Mouse (Mus musculus): ENCODE data around the gene Tmem120b. TPM values are rescaled to one million over a fixed set of nuclear protein-coding genes. Genes with fewer than 3 reads are reported as not detected.

Tmem120b gene
- polyA plus RNA-seq, 1 experiment from 2014 or later = 25.8 TPM

DNA sequence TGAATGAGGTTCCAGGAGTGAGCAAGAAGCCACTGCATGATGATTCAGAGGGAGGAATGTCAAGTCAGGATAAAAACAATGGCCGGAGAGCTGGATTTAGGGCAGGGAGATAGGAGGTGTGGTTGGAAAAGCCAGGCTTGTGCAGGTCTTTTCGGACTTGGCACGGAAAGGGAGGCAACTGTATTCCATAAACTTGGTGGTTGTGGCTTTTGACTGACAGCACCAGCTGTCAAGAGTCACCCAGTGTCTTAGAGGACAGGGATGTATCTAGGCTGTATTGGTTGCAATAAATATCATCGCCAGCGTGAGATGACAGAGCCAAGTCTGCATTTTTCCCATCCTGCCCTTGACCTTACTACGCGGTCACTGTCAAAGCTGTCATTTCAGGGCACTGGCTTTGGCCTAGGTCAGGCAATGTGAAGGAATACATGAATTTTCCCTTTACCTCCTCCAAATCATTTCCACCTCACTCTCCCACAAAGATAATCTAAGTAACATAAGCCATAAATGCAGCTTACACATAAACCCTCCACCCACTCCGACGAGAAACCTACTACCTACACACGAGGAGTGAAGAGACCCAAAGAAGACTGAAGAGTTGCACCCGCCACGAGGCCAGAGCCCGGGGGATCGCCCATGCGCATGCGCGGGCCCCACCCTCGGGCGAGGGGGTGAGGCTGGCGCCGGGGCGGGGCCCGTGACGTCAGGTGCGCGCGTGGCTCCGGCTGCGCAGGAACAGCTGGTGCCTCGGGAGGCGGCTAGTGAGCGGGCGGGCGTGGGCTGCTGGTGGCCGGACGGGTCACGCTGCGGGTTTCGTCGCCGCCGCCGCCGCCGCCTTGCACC is 7.6 kb downstream of the Tmem120b start:
- peaks cover 18% of the 10 kb centered on the region for H3K36me3 ChIP-seq (replicated peaks)
- H3K9me3 ChIP-seq (replicated peaks) = no peaks in the 10 kb centered on the region
- H3K27me3 ChIP-seq = no peaks in the 10 kb centered on the region
- peak overlapping the region; percentile 85 for H3K4me3 ChIP-seq (replicated peaks)
- peak overlapping the region; percentile 88 for H3K4me2 ChIP-seq
- ATAC-seq (ENCODE audit: insufficient read depth) = peak; percentile 86
- WGBS (ENCODE audit: insufficient replicate concordance) = 6% methylated on average over 45 of the region's 45 CpGs
- peak overlapping the region; percentile 93 for H3K27ac ChIP-seq (replicated peaks)
- peaks cover 50% of the 10 kb centered on the region for H3K4me1 ChIP-seq (replicated peaks)
- H3K9ac ChIP-seq = peak overlapping the region; percentile 87

DNA sequence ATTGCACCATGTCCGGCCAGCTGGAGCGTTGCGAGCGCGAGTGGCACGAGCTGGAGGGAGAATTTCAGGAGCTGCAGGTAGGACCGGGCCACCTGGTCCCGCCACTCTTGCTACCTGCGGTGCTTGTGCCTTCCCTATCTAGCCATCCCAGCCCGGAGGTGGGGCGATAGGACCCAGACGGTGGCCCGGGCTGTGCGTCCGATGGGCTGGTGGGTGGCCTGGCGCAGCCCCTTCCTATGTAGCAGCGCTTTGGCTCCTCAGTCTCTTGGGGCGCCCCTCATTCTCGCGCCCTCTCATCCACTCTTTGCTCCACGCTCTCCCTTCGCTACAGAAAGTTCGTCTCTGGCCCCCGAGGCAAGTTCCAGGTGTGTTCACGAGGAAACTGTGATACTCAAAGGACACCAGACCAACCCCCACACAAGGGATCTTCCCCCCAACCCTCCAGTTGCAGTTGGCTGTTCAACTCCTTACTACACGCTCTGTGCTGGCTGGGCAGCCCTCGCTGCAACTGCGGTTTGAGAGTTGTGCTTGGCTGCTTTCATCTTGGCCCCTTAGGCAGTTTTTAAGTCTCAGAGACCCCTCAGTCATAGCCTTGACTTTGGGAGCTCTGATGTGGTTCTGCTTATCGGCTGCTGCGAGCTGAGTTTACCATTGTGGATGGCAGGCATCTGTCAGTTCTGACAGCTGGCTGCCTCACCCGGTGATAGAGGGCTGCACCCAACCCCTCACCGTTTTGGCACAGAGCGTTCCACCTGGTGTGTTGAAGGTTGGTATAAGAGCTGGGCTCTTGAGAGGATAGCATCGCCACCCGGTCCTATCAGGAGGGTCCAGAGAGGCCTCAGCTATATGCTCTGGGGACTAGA is 8.4 kb downstream of the Tmem120b start:
- peak overlapping the region; percentile 93 for H3K27ac ChIP-seq (replicated peaks)

DNA sequence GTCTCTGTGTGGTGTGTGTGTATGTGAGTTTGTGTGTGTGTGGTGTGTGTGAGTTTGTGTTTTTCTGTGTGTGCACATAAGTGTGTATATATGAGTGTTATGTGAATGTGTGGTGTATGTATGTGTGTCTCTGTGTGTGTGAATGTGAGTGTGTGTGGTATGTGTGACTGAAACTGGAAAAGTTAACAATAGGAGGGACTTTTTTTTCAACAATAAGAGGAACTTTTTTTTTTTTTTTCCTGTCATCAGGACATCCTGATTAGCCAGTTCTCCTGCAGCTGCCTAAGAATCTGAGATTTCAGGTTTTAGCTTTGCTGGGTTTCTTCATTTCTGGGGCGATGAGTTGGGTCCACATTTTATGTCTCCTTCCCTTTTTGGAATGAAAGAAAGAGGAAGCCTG is 11.4 kb downstream of the Tmem120b start:
- H3K9me3 ChIP-seq (replicated peaks) = no peaks in the 10 kb centered on the region
- 29% methylated on average over 1 of the region's 1 CpGs for WGBS (ENCODE audit: insufficient replicate concordance)
- H3K27ac ChIP-seq (replicated peaks) = no peak overlapping the region
- peaks cover 24% of the 10 kb centered on the region for H3K36me3 ChIP-seq (replicated peaks)
- no peak overlapping the region for H3K9ac ChIP-seq
- ATAC-seq (ENCODE audit: insufficient read depth) = no peak
- no peak overlapping the region for H3K4me3 ChIP-seq (replicated peaks)
- H3K4me1 ChIP-seq (replicated peaks) = peaks cover 77% of the 10 kb centered on the region
- H3K4me2 ChIP-seq = peak overlapping the region; percentile 64; the same call in 1 of the 2 replicates
- H3K27me3 ChIP-seq = no peaks in the 10 kb centered on the region

More for the DNA sequence above, 8.4 kb downstream of the Tmem120b start:
- under 1% methylated on average over 35 of the region's 35 CpGs for WGBS (ENCODE audit: insufficient replicate concordance)
- ATAC-seq (ENCODE audit: insufficient read depth) = peak; percentile 76
- peak overlapping the region; percentile 88 for H3K4me2 ChIP-seq
- peaks cover 24% of the 10 kb centered on the region for H3K36me3 ChIP-seq (replicated peaks)
- H3K27me3 ChIP-seq = no peaks in the 10 kb centered on the region
- H3K4me3 ChIP-seq (replicated peaks) = peak overlapping the region; percentile 85
- no peaks in the 10 kb centered on the region for H3K9me3 ChIP-seq (replicated peaks)
- peaks cover 53% of the 10 kb centered on the region for H3K4me1 ChIP-seq (replicated peaks)
- H3K9ac ChIP-seq = peak overlapping the region; percentile 87

DNA sequence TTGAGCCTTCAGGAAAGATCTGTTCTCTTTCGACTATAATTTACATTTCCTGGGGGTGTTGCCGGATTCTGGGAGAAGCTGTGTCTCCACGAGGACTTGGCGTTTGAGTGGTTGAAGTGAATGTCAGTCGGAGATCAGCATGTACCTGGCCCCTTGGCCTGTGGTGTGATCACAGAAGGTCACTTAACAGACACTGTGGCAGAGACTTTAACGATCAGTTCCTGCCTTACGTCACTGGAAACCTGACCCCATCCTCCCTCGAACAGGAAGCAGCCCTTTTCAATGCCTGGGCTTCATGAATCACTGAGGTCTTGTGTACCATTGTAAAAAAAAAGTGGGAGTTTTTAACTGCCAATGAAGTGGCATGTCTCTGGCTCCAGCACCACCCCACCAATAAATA is 11.8 kb downstream of the Tmem120b start:
- H3K4me1 ChIP-seq (replicated peaks) = peaks cover 77% of the 10 kb centered on the region

DNA sequence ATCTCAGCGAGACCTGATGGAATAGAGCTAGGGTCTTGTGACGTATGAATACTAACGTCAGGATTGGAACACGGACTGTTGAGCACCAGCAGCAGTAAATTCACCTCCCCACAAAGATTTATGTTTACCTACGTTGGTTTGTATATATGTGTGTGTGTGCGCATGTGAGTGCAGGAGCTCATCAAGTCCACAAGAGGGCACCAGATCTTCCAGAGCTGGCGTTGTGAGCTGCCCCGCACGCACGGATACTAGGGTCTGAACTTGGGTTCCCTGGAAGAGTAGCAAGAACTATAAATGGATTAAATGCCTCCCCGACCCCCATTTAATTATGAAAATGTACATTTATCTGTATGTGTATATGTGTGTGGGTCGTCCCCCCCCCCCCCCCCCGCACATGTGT is 12.3 kb downstream of the Tmem120b start:
- WGBS (ENCODE audit: insufficient replicate concordance) = 92% methylated on average over 12 of the region's 13 CpGs
- no peak overlapping the region for H3K4me3 ChIP-seq (replicated peaks)
- no peak overlapping the region for H3K27ac ChIP-seq (replicated peaks)
- H3K9ac ChIP-seq = no peak overlapping the region
- no peak overlapping the region for H3K4me2 ChIP-seq
- no peaks in the 10 kb centered on the region for H3K27me3 ChIP-seq
- peaks cover 24% of the 10 kb centered on the region for H3K36me3 ChIP-seq (replicated peaks)
- no peaks in the 10 kb centered on the region for H3K9me3 ChIP-seq (replicated peaks)
- no peak for ATAC-seq (ENCODE audit: insufficient read depth)
- H3K4me1 ChIP-seq (replicated peaks) = peaks cover 73% of the 10 kb centered on the region

More for the DNA sequence above, 11.8 kb downstream of the Tmem120b start:
- Histone ChIP-seq H3K27me3 (no peaks in the 10 kb centered on the region), H3K9me3 (replicated peaks) (no peaks in the 10 kb centered on the region), H3K27ac (replicated peaks) (no peak overlapping the region), H3K4me2 (no peak overlapping the region), H3K36me3 (replicated peaks) (peaks cover 24% of the 10 kb centered on the region), H3K4me3 (replicated peaks) (no peak overlapping the region), H3K9ac (no peak overlapping the region)
- ATAC-seq (ENCODE audit: insufficient read depth) = no peak
- WGBS (ENCODE audit: insufficient replicate concordance) = 42% methylated on average over 8 of the region's 8 CpGs

DNA sequence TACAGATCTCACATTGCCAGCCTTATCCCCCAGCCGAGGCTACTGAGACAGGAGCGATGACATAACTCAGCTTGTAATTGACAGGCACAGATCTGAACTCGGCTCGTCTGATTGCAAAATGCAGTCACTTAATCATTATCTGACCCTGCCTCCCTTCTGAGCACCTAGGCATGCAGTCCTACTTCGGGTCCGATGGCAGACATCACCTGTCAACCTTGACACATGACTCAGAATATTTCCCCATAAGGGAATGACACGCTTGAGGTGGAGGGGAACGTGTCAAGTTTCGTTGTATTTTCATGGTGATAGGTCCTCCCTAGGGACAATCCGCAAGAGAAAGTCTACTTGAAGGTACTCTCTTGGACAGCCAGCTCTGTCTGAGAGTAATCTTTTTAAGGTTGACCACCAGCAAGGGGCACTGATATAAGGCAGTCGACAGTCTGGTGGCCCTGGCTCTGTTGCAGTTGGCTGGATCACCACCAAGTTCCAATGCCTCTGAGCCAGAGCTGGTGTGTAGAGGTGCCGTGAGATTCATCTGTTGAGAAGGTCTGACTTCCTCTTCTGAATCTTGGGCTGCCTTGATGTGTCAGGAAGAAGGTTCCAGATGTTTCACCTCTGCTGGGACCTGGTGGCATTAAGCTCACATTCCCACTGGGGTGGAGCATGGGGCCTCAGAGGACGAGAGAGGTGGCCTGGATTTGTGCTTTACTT is 15.3 kb downstream of the Tmem120b start:
- Histone ChIP-seq H3K4me3 (replicated peaks) (no peak overlapping the region), H3K36me3 (replicated peaks) (peaks cover 30% of the 10 kb centered on the region), H3K9me3 (replicated peaks) (no peaks in the 10 kb centered on the region), H3K9ac (no peak overlapping the region), H3K4me2 (no peak overlapping the region), H3K27ac (replicated peaks) (peak overlapping the region; percentile 19; the same call in 1 of the 2 replicates), H3K4me1 (replicated peaks) (peaks cover 72% of the 10 kb centered on the region), H3K27me3 (no peaks in the 10 kb centered on the region)
- WGBS (ENCODE audit: insufficient replicate concordance) = 61% methylated on average over 13 of the region's 13 CpGs
- ATAC-seq (ENCODE audit: insufficient read depth) = no peak

DNA sequence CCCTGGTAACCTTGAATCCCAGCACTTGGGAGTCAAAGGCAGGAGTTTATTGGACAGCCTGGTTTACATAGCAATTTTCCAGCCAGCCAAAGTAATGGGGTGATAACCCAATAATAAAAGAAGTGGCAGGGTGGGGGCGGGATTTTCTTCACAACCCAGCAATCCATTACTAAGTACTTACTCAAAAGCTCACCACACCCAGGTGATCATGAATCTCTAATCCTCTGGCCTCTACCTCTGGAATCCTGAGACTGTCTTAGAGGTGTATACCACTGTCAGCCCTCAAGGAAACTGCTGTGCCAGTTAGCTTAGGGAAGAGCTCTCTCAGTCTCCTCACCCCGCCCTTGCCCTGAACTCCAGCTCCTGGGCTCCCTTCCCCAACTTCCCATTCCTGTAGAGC is 18.3 kb downstream of the Tmem120b start:
- peak overlapping the region; percentile 31; the same call in 1 of the 2 replicates for H3K27ac ChIP-seq (replicated peaks)

DNA sequence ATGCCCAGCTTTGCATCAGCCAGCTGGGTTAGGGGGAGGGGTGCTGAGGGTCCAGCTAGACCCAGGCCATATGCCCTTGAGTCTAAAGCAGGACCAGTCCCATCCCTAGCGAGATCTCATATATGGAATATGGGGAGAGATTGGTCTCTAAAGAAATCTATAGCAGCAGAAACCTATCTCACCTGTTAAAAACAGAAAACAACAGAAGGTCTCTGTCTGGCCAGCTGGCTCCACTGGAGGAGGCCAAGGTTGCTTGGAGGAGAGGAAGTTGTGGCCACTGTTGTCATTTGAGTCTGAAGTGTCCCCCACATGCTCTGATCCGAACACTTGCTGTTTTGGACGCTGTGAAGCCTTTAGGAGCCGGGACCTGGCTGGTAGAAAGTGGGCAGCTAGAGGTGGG is 20.6 kb downstream of the Tmem120b start:
- Histone ChIP-seq H3K36me3 (replicated peaks) (peaks cover 24% of the 10 kb centered on the region), H3K27me3 (no peaks in the 10 kb centered on the region), H3K4me1 (replicated peaks) (peaks cover 82% of the 10 kb centered on the region), H3K27ac (replicated peaks) (peak overlapping the region; percentile 43; the same call in 1 of the 2 replicates), H3K4me2 (no peak overlapping the region), H3K4me3 (replicated peaks) (no peak overlapping the region), H3K9me3 (replicated peaks) (no peaks in the 10 kb centered on the region), H3K9ac (no peak overlapping the region)
- no peak for ATAC-seq (ENCODE audit: insufficient read depth)
- 86% methylated on average over 4 of the region's 4 CpGs for WGBS (ENCODE audit: insufficient replicate concordance)

More for the DNA sequence above, 18.3 kb downstream of the Tmem120b start:
- WGBS (ENCODE audit: insufficient replicate concordance) = 70% methylated on average over 2 of the region's 2 CpGs
- ATAC-seq (ENCODE audit: insufficient read depth) = no peak
- Histone ChIP-seq H3K4me2 (no peak overlapping the region), H3K9ac (no peak overlapping the region), H3K9me3 (replicated peaks) (no peaks in the 10 kb centered on the region), H3K36me3 (replicated peaks) (peaks cover 24% of the 10 kb centered on the region), H3K27me3 (no peaks in the 10 kb centered on the region), H3K4me1 (replicated peaks) (peaks cover 77% of the 10 kb centered on the region), H3K4me3 (replicated peaks) (no peak overlapping the region)

DNA sequence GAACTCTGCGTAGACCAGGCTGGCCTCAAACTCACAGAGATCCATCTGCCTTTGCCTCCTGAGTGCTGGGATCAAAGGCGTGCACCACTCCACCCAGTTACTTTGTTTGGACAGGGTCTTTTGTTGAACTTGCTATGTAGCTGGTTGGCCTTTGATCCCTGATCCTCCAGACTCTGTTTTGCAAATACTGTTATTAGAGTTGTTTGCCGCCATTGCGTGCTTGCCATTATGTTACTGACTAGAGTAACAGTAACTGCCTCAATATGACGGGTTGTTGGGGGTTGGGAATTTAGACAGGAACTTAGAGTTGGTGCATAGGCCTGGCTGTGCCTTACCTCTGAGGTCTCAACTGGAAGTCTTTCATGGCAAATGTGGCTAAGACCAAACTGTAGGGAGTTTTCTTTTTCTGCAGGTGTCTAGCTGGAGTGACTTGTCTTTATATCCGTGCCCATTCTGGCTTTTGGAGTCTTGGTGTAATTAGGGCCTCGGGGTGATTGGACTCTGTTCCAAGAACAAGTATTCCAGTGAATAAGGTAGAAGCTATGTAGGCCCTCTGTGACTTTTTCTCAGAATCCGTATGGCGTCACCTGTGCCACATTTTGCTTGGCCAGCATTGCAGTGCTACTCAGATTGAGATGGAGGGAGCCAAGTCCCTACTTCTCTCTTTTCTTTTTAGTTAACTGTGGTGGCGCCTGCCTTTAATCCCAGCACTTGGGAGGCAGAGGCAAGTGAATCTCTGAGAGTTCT is 22.5 kb downstream of the Tmem120b start:
- Histone ChIP-seq H3K9ac (no peak overlapping the region; the same call in 1 of the 2 replicates), H3K4me3 (replicated peaks) (no peak overlapping the region), H3K27ac (replicated peaks) (peak overlapping the region; percentile 81), H3K9me3 (replicated peaks) (no peaks in the 10 kb centered on the region), H3K36me3 (replicated peaks) (peaks cover 24% of the 10 kb centered on the region), H3K4me1 (replicated peaks) (peaks cover 86% of the 10 kb centered on the region), H3K27me3 (no peaks in the 10 kb centered on the region), H3K4me2 (no peak overlapping the region)
- WGBS (ENCODE audit: insufficient replicate concordance) = 84% methylated on average over 10 of the region's 10 CpGs
- ATAC-seq (ENCODE audit: insufficient read depth) = no peak

DNA sequence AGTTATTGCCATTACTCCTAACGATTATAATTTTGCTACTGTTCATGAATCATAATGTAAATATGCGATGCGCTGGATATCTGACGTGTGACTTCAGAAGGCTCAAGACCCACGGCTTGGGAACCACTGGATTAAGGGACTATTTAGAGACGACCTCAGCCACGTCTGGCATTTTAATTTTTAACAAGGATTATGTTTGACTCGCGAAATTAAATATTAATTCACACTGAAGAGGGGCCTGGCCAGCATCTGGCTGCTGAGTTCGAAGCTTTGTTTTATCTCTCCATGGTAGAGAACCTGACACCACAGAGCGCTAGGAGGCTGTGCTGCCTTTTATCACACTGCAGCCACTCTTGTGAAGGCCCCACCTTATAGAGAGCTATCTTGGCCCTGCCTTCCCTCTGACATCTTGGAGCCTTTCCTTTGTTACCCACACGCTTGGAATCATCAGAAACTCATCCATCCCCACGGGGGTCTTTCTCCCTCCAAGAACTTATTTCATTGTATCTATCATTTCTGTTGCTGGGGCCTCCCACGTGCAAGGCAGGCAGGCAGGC is 24.9 kb downstream of the Tmem120b start:
- H3K27ac ChIP-seq (replicated peaks) = peak overlapping the region; percentile 99
- ATAC-seq (ENCODE audit: insufficient read depth) = peak; percentile 74
- H3K4me1 ChIP-seq (replicated peaks) = peaks cover 90% of the 10 kb centered on the region
- H3K9me3 ChIP-seq (replicated peaks) = no peaks in the 10 kb centered on the region
- H3K9ac ChIP-seq = peak overlapping the region; percentile 63
- peak overlapping the region; percentile 34; the same call in 1 of the 2 replicates for H3K4me3 ChIP-seq (replicated peaks)
- H3K4me2 ChIP-seq = peak overlapping the region; percentile 73
- peaks cover 39% of the 10 kb centered on the region for H3K36me3 ChIP-seq (replicated peaks)
- H3K27me3 ChIP-seq = no peaks in the 10 kb centered on the region
- 36% methylated on average over 14 of the region's 14 CpGs for WGBS (ENCODE audit: insufficient replicate concordance)
